Mouse (Mus musculus) spleen, postnatal 36 days (tissue): ENCODE measurements around the gene Gm44805.
A peak's percentile ranks its signal among the peaks of the same experiment; 100 is the strongest.

ENCODE experiments used
- DNase-seq, 2 experiments: peaks; one replicate each; pipeline ENCODE4 v3.0.0; 2022; ENCODE audit warnings: low spot score in 2 of 2, mixed read lengths in 1 of 2

The Gm44805 gene

GRCm38 (mm10) chr7:19628536-19629360 lies 52.5 kb downstream of the Gm44805 start:
- DNase-seq: peak; percentile 99

GRCm38 (mm10) chr7:19628192-19628535 lies 53.1 kb downstream of the Gm44805 start:
- no peak for DNase-seq

GRCm38 (mm10) chr7:19627721-19628120 lies 53.5 kb downstream of the Gm44805 start:
- no peak for DNase-seq

GRCm38 (mm10) chr7:19623433-19623832 lies 57.8 kb downstream of the Gm44805 start:
- DNase-seq: no peak

- no peak for DNase-seq
Measured at GRCm38 (mm10) chr7:19622241-19622640, 59.0 kb downstream of the Gm44805 start.
